Mouse (Mus musculus): ENCODE results near the gene Bcl2l13.
A peak's percentile ranks its signal among the peaks of the same experiment; 100 is the strongest.

DNA sequence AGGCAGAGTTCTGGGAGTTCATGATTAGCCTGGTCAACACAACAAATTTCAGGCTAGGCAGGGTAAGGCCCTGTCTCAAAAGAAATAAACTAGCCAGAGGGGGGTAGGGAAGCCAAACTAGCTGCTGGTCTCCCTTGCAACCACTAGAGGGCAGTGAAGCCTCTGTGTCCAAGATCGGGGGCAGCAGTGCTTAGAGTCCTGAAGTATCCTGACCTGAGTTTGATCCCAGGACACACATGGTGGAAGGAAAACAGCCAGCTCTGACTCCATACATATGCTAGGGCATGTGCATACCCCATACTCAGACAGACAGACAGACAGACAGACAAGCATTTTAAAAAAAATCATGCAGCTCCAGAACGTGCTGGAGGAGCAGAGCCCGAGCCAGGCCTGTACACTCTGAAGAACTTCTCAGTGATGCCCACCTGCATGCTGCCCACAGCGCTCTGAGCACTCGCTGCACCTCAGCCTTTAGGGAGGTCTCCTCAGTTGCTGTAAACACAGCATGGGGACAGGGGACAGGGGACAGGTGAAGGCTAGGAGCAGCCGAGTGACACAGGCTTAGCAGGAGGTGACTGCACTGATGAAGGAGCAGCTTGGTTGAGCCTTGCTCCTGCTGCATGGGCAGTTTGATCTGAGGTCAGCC, 62.3 kb downstream of the Bcl2l13 start:
- no peak; the same call in none of the 2 replicates for TF ChIP-seq POLR2A (IDR thresholded peaks at IDR 0.05; ENCODE audit: low read depth, low read length)
- no peak for TF ChIP-seq HCFC1 (IDR thresholded peaks at IDR 0.05; ENCODE audit: low read depth, low read length)
- no peak for TF ChIP-seq ZMIZ1 (IDR thresholded peaks at IDR 0.05; ENCODE audit: low read depth, low read length)
- TF ChIP-seq CHD2 (IDR thresholded peaks at IDR 0.05; ENCODE audit: low read length): 0 out of 2 replicates have a peak, but pooled peaks have one; percentile 36
- no peak for TF ChIP-seq MAZ (IDR thresholded peaks at IDR 0.05; ENCODE audit: low read depth, low read length)
- TF ChIP-seq RAD21 (IDR thresholded peaks at IDR 0.05; ENCODE audit: low read depth, low read length): peak; percentile 77
- peak; percentile 82 to 88 for TF ChIP-seq CTCF (conservative IDR thresholded peaks at IDR 0.05 in 1 of 2, IDR thresholded peaks at IDR 0.05 in 1 of 2; ENCODE audit: low read depth in 2 of 2, low read length in 2 of 2)
- TF ChIP-seq GABPA (IDR thresholded peaks at IDR 0.05; ENCODE audit: insufficient replicate concordance, low read depth, low read length): no peak
- no peak for TF ChIP-seq MAFK (IDR thresholded peaks at IDR 0.05; ENCODE audit: insufficient replicate concordance, low read length)
- TF ChIP-seq SMC3 (IDR thresholded peaks at IDR 0.05; ENCODE audit: low read depth, low read length): peak; percentile 72
- no peak for TF ChIP-seq KAT2A (IDR thresholded peaks at IDR 0.05; ENCODE audit: insufficient replicate concordance, low read length)
- no peak for TF ChIP-seq ZKSCAN1 (IDR thresholded peaks at IDR 0.05; ENCODE audit: borderline replicate concordance, low read depth, low read length)
- no peak for TF ChIP-seq ZC3H11A (IDR thresholded peaks at IDR 0.05; ENCODE audit: low read depth, low read length)
- no peak for TF ChIP-seq BHLHE40 (IDR thresholded peaks at IDR 0.05; ENCODE audit: low read depth, low read length)
